Comparison of ENCODE assay signal across 11 mouse cellular contexts in genomic region chr17:79451141-79451860, GRCm38 (mm10).
DNase-seq lines count a peak whose midpoint lies in the region; ATAC-seq and TF ChIP-seq lines count a peak whose summit lies in the region.
"Had no signal": no experiment of that assay in that cellular context is flagged by ENCODE, and none has a peak within 500 bp of the region (broad histone marks: within the 10 kb centered on the region; RNA-seq: fewer than 3 reads in every experiment).

No protein-coding gene starts in this region.

- H3K27me3 ChIP-seq in intestine, embryonic 14.5 days (replicated peaks; ENCODE audit: control insufficient read depth, insufficient read depth, low read length), result no peaks in the 10 kb centered on the region
- no peaks in the 10 kb centered on the region for H3K27me3 ChIP-seq in intestine, postnatal 0 days (replicated peaks; ENCODE audit: control insufficient read depth, insufficient read depth, low read length)
- H3K27me3 ChIP-seq in liver, embryonic 11.5 days (replicated peaks; ENCODE audit: control insufficient read depth, insufficient read depth, low read length), result no peaks in the 10 kb centered on the region
- H3K27me3 ChIP-seq: CH12.LX had no signal

- peaks cover 21% of the 10 kb centered on the region for H3K4me1 ChIP-seq in intestine, embryonic 14.5 days (replicated peaks; ENCODE audit: control insufficient read depth, insufficient read depth, low read length)
- H3K4me1 ChIP-seq in intestine, postnatal 0 days (replicated peaks; ENCODE audit: control insufficient read depth, insufficient read depth, low read length), result no peaks in the 10 kb centered on the region
- no peaks in the 10 kb centered on the region for H3K4me1 ChIP-seq in liver, embryonic 11.5 days (replicated peaks; ENCODE audit: control insufficient read depth, insufficient read depth, low read length)

- no peaks in the 10 kb centered on the region for H3K36me3 ChIP-seq in intestine, embryonic 14.5 days (ENCODE audit: control insufficient read depth, insufficient read depth, low read length)
- H3K36me3 ChIP-seq in intestine, postnatal 0 days (ENCODE audit: control insufficient read depth, insufficient read depth), result no peaks in the 10 kb centered on the region
- H3K36me3 ChIP-seq in liver, embryonic 11.5 days (ENCODE audit: control insufficient read depth, insufficient read depth, low read length), result no peaks in the 10 kb centered on the region

- no peak for ATAC-seq in intestine, embryonic 14.5 days (replicated peaks; ENCODE audit: low FRiP score, low TSS enrichment, low read depth)
- ATAC-seq in intestine, postnatal 0 days, result no peak
- no peak; the same call in 1 of the 2 replicates for ATAC-seq in liver, embryonic 11.5 days (replicated peaks; ENCODE audit: low FRiP score)

- 0 out of 2 replicates have a peak overlapping the region, but pooled peaks have one; percentile 18 for H3K27ac ChIP-seq in intestine, embryonic 14.5 days (ENCODE audit: low read depth)
- no peak overlapping the region for H3K27ac ChIP-seq in intestine, postnatal 0 days (ENCODE audit: low read depth, low read length)
- no peak overlapping the region for H3K27ac ChIP-seq in liver, embryonic 11.5 days (ENCODE audit: low read depth, low read length)
- H3K27ac ChIP-seq: layer of hippocampus, adult 2 months had no signal

- TF ChIP-seq CTCF in intestine, postnatal 0 days (IDR thresholded peaks at IDR 0.05; ENCODE audit: low read depth), result no peak

- 14% methylated on average over 12 of the region's 12 CpGs for WGBS in intestine, embryonic 14.5 days
- 30% methylated on average over 12 of the region's 12 CpGs for WGBS in intestine, postnatal 0 days
- WGBS in liver, embryonic 11.5 days, result 47% methylated on average over 12 of the region's 12 CpGs

- H3K4me2 ChIP-seq in intestine, embryonic 14.5 days (ENCODE audit: low read length), result 0 out of 2 replicates have a peak overlapping the region, but pooled peaks have one; percentile 6
- no peak overlapping the region; the same call in 1 of the 2 replicates for H3K4me2 ChIP-seq in intestine, postnatal 0 days (replicated peaks; ENCODE audit: low read depth)
- H3K4me2 ChIP-seq in liver, embryonic 11.5 days, result no peak overlapping the region

- DNase-seq in intestine, embryonic 14.5 days (ENCODE audit: low spot score), result no peak
- peak; percentile 44 for DNase-seq in embryo, embryonic 9.5 days (ENCODE audit: extremely low spot score)
- peak; percentile 37 for DNase-seq in heart, postnatal 4 days
- peak; percentile 55 for DNase-seq in mesoderm, embryonic 11.5 days (ENCODE audit: low read depth, low spot score)
- DNase-seq in thymus, postnatal 25 days, result no peak
- no peak for DNase-seq in liver, embryonic 11.5 days (ENCODE audit: low spot score)
- no peak for DNase-seq in right cerebral cortex, postnatal 4 days
- DNase-seq: thymus, postnatal 4 days had no signal

- H3K9me3 ChIP-seq in intestine, embryonic 14.5 days (ENCODE audit: control insufficient read depth, low read length), result no peaks in the 10 kb centered on the region
- no peaks in the 10 kb centered on the region for H3K9me3 ChIP-seq in intestine, postnatal 0 days (ENCODE audit: control insufficient read depth)
- no peaks in the 10 kb centered on the region for H3K9me3 ChIP-seq in liver, embryonic 11.5 days (ENCODE audit: control insufficient read depth, low read length)

- no peak overlapping the region for H3K4me3 ChIP-seq in intestine, embryonic 14.5 days (ENCODE audit: low read depth, low read length)
- no peak overlapping the region for H3K4me3 ChIP-seq in intestine, postnatal 0 days (ENCODE audit: low read depth, low read length)
- H3K4me3 ChIP-seq in liver, embryonic 11.5 days (ENCODE audit: low read depth, low read length), result no peak overlapping the region
- H3K4me3 ChIP-seq: layer of hippocampus, adult 2 months had no signal

- no peak overlapping the region for H3K9ac ChIP-seq in intestine, embryonic 14.5 days (ENCODE audit: low read length)
- no peak overlapping the region for H3K9ac ChIP-seq in intestine, postnatal 0 days (ENCODE audit: low read depth, low read length)
- H3K9ac ChIP-seq in liver, embryonic 11.5 days (ENCODE audit: low read depth, low read length), result no peak overlapping the region

Comparison
In these comparisons a context has a peak if more than half of its experiments do, and no peak if none do; other contexts are left out.
1. DNase-seq: peak in embryo, embryonic 9.5 days (single experiment), heart, postnatal 4 days (single experiment) and mesoderm, embryonic 11.5 days (single experiment); none in intestine, embryonic 14.5 days (single experiment), thymus, postnatal 25 days (single experiment), liver, embryonic 11.5 days (single experiment) and right cerebral cortex, postnatal 4 days (single experiment).